Mouse (Mus musculus): ENCODE measurements around the gene Prss57. TPM values are rescaled to one million over a fixed set of nuclear protein-coding genes. Genes with fewer than 3 reads are reported as not detected.
"Not testable (repeated sequence)": the region's sequence is repeated elsewhere in the genome, so short reads cannot be mapped to it uniquely, and the experiment has no call there.

Prss57 gene
- total RNA-seq, 4 experiments from 2014 or later = 0.14 to 0.63 (median 0.39) TPM

DNA sequence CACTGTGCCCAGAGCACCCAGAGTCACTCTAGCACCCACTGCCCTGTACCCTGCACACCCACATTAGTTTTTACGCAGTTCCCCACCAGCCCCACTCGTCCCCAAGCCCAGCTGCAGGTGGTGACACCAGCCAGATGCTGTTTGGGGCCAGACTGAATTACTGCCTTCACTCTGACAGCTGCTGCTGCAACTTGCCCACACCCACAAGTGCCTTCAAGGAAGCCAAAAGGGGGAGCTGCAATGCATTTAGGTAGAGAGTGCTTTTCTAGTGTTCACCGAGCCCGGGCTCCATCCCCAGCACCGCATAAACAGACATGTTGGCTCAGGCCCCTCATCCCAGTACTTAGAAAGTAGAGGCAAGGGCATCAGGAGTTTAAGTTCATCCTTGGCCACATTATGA lies 8.8 kb downstream of the Prss57 start:
- no peak for DNase-seq (ENCODE audit: low spot score in 2 of 2)

- no peak for DNase-seq (ENCODE audit: low spot score in 2 of 2)
Measured at GRCm38 (mm10) chr10:79781139-79781538, 9.6 kb downstream of the Prss57 start.

DNA sequence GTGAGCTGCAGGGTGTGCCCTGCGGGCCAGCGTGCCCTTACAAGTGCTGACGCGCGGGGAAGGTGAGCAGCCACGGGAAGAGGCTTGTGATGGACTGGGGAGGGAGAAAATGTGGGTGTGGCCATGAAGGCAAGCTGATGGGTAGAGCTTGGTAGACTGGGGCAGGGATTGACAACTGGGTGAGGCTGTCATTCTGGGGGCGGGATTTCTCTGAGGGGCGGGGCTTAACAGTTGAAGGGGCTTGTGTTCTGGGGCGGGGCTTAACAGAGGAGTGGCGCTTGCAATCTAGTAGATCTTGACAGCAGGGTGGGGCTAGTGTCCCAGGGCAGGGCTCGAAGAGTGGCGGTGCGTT lies 10.1 kb downstream of the Prss57 start:
- DNase-seq (ENCODE audit: low spot score in 2 of 2) = no peak

GRCm38 (mm10) chr10:79779784-79780663 lies 10.7 kb downstream of the Prss57 start:
- DNase-seq (ENCODE audit: low spot score in 2 of 2) = peak; percentile 97 to 99

- no peak for DNase-seq (ENCODE audit: low spot score in 2 of 2)
Measured at GRCm38 (mm10) chr10:79779193-79779592, 11.6 kb downstream of the Prss57 start.

GRCm38 (mm10) chr10:79778006-79778405 lies 12.8 kb downstream of the Prss57 start:
- no peak for DNase-seq (ENCODE audit: low spot score in 2 of 2)

- no peak for DNase-seq (ENCODE audit: low spot score in 2 of 2)
Measured at GRCm38 (mm10) chr10:79777103-79777531, 13.6 kb downstream of the Prss57 start, which contains the start of gene Fstl3. TSS of gene Fstl3 (plus strand) at chr10:79777272.

- no peak for DNase-seq (ENCODE audit: low spot score in 2 of 2)
Measured at GRCm38 (mm10) chr10:79774486-79775279, 16.1 kb downstream of the Prss57 start.

- no peak for DNase-seq (ENCODE audit: low spot score in 2 of 2)
Measured at GRCm38 (mm10) chr10:79773208-79773607, 17.6 kb downstream of the Prss57 start.

- DNase-seq (ENCODE audit: low spot score in 2 of 2) = no peak
Measured at GRCm38 (mm10) chr10:79772320-79772719, 18.4 kb downstream of the Prss57 start.

DNA sequence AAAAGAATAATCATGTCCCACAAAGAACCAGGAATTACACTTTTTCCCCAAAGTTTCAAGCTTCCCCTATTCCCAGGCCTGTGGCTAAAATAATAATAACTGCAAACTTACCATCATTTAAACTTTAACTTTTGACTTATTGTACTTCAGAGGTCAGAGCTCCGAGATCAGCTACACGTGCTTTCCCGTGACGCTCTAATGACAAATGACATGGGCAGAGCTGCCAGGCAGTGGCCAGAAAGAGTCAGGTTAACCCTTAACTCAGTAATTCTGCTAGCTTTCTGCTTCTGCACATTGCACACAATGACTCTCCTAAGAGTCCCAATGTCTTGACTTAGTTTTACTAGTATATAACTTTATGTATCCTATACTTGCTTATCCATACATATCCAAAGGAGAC lies 21.4 kb downstream of the Prss57 start:
- DNase-seq (ENCODE audit: low spot score in 2 of 2) = no peak

GRCm38 (mm10) chr10:79768400-79768799 lies 22.4 kb downstream of the Prss57 start:
- DNase-seq (ENCODE audit: low spot score in 2 of 2) = peak; percentile 53 to 82

DNA sequence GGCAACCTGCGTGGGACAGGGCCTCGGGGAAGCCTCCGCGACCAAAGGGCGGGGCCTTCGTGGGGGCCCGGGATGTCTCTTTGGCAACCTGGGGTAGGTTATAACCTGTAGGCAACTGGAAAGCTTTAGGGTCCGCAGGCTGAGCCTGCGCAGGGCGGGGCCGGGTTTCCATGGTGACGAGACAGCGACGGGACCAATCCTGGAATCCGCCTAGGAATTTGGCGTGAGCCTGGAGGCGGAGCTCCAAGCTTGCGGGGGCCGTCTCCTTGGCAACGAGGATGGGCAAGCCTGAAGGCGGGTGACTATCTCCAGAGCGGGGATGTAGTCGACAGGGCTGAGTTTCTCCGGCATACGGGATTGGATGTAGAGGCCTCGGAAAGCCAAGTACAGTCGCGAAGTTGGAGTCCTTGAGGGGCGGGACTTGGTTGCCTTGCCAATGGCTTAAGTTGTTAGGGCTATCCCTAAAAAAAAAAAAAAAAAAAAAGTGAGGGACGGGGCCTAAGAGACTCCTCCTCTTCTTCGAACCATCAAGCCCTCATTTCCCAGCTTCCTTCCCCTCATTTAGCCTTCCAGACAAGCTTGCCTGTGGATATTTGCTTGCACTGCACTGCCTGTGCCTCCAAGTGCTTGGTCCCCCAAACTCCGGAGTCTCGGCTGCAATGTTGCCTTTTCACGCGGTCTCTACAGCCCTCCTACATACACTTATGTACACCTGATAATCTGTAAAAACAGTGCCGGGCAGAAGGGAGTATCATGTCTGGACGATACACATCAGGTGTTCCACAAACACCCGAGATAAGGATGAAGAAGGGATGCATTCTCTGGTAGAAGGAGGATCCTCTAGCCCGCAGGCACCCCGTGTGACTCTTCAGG lies 23.2 kb downstream of the Prss57 start:
- peak; percentile 86 to 98 for DNase-seq (ENCODE audit: low spot score in 2 of 2)

DNA sequence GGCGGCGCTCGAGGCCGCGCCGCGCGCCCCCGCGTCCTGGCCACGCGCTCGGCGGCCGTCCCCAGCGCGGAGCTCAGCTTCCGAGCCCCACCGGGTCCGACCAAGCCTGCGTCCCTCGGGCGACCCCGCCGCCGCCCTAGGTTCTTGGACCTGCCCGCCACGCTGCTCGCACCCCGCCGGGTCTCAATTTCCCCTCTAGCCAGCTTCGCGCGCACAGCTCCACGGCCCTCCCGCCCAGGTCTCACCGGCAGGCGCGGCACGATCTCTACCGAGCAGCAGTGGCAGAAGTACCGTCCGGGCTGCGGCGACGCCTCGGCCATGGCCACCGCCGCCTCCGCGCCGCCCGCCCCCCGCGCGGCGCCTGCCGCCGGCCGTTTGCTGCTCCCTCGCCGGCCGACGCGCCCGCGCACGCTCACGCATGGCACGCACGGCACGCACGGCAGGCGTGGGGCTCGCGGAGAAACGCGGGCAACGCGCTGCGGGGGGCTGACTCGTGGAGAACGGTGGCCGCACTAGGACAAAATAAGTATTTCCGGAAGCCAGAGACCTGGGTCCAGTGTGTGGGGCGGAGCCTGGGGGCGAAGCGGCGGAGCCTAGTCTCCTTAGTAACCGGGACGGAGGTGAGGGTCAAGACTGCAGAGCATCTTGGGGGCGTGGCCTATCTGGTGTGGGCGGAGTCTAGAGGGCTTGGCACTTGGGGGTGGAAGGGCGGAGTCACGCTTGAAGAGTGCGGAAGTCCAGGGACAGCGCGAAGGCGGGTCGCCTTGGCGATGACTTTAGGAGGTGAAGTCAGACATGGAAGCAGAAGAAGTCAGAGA lies 24.0 kb downstream of the Prss57 start, which contains the start of gene Rnf126:
Gene Rnf126 (minus strand): TSS at position 445 of the 818 bp plus-strand sequence.
- peak; percentile 98 to 99 for DNase-seq (ENCODE audit: low spot score in 2 of 2)

DNA sequence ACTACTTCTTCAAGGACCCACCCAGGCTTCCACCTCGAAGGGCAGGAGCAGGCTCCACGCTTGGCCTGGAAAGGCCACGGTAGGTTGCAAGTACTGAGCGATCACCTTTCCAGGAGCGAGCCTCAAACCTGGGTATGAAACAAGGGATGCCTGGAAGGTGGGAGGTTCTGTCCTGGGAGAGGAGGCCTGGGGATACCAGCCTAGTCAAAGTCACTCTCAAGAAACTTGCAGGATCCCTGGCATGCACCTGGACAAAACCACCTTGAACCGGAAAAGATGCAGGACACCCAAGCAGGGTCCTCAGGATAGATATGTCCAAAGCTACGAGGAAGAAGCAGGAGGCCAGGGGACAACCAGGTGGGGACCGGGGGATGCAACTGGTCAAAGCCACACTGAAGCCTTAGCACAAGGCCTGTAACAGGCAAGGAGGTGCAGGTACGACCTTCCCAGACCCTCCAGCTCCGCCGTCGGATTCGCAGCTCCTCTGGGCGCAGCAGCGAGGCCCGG lies 24.7 kb downstream of the Prss57 start:
- no peak for DNase-seq (ENCODE audit: low spot score in 2 of 2)

- DNase-seq (ENCODE audit: low spot score in 2 of 2) = peak in 1 of 2 experiments; percentile 15
Measured at GRCm38 (mm10) chr10:79765228-79765745, 25.5 kb downstream of the Prss57 start.

- peak in 1 of 2 experiments; percentile 45 for DNase-seq (ENCODE audit: low spot score in 2 of 2)
Measured at GRCm38 (mm10) chr10:79764234-79764633, 26.5 kb downstream of the Prss57 start.

GRCm38 (mm10) chr10:79762875-79763274 lies 27.9 kb downstream of the Prss57 start:
- DNase-seq (ENCODE audit: low spot score in 2 of 2) = no peak

DNA sequence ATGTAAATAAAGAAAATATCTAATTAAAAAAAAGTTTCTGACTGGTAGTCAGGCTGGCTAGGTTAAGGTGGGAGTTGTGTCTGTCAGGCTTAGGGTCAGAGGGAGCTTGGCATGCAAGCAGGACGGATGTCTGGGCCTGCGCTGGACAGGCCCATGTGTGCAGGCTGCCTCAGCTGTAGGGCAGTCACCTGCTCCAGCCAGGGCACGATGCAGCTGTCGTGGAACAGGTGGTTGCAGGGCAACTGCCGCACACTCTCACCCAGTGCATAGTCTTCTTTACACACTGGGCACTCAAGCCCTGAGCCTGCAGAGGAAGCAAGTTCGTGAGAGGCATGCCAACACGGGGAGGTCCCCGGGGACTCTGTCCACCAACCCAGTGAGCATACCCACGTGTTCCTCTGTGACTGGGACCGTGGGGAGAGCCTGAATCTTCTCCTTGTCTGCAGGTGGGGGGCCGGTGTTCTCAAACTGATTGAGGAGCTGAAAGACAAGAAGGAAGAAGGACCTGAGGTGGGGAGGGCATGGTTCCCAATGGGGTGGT lies 30.1 kb downstream of the Prss57 start:
- DNase-seq (ENCODE audit: low spot score in 2 of 2) = no peak

- DNase-seq (ENCODE audit: low spot score in 2 of 2) = not testable (repeated sequence)
Measured at GRCm38 (mm10) chr10:79759675-79760074, 31.1 kb downstream of the Prss57 start.
